Mouse (Mus musculus) kidney, postnatal 25 days (tissue): ENCODE measurements at regions not wholly inside any gene's neighbourhood (a gene's known extent, or its start where the extent isn't known, plus 50 kb on each side); places are given as distances from the start of the nearest gene placed in this dataset.

ENCODE experiments used
- DNase-seq, 2 experiments: peaks; one replicate each; pipeline ENCODE4 v3.0.0; 2021; ENCODE audit warnings: mixed read lengths in 2 of 2

DNA sequence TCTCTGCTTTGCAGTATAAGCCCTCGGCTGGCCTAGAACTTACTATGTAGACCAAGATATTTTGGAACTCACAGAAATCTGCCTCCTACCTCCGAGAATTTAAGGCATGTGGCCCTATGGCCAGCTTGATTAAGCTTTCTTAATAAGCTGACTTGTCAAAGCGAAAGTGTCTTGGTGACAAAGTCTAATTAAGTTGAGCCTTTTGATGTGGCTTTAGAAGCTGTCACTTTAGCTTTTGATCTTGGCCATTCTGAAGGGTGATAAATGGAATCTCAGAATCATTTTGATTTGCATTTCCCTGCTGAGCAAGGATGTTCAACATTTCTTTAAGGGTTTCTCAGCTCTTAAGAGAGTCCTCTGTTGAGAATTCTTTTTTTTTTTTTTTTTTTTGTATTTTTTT is 67.6 kb upstream of the Tdrd3 start:
- no peak for DNase-seq

DNA sequence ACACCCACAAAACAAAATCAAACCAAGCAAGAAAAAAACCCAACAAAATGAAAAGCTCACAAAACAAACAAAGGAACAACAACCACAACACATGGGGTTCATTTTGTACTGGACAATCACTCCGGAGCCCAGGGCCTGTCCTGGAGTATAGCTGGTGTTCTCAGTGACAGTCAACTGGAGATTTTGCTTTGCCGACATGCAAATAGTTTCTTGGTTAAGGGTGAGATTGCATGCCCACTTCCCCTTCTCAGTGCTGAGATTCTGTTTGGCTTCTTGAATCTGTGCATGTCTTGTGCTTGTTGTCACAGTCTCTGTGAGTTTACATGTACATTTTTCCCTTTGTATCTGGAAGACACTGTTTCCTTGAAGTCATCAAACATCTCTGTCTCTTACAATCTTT is 50.6 kb upstream of the Tdrd3 start:
- no peak for DNase-seq
